Mouse (Mus musculus) thymus, adult 2 months (tissue): ENCODE results near the gene Crlf2.

Source experiments
- CTCF ChIP-seq: fragments of 200-500 bp; IDR thresholded peaks from 2 replicates; pipeline ENCODE4 v1.5.1; 2012; ENCODE audit warnings: mild to moderate bottlenecking, control low read depth, low read length, moderate library complexity, borderline replicate concordance; ENCODE audit not compliant: control insufficient read depth, poor library complexity, insufficient read depth; ENCODE audit errors: extremely low read depth
- POLR2A ChIP-seq: fragments of 200-500 bp; IDR thresholded peaks from 2 replicates; pipeline ENCODE4 v1.6.1; 2012; ENCODE audit warnings: mild to moderate bottlenecking, low read length, control low read depth, moderate library complexity; ENCODE audit not compliant: control insufficient read depth, poor library complexity, insufficient read depth; ENCODE audit errors: extremely low read depth

DNA sequence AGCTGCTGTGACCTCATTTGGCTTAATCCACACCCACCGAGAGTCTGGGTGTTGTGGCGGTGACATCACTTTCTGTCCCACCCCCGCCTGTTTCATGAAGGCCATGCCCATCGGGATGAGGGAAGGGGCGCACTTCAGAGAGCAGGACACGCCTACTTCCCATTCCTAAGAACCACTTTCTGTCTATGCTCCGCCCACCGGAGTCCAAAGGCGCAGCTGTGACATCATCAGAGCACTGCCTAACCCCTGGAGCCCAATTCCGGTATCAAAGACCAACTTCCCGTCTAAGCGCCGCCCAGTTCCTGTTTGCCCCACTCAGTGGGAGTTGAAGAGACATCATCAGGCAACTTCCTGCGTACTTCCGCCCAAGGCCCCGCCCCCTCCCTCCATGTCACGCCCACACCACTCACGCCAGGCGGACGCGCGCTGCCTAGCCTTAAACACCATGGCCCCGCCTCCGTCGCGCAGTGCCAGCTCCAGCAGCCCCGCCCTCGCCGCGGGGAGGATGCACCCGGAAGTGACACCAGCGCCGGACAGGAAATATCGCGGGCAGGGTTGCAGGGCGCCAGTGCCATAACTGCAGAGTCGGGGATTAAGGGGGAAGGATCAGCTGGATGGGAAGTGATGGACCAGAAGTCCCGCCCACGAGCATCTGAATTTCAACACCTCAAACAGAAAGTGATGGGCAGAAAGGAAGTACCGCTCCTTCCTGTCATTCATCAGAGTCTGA lies 2.0 kb downstream of the Crlf2 start:
- TF ChIP-seq POLR2A (no peak), CTCF (no peak)
